Mouse (Mus musculus) monocyte, adult 2 months (primary cell): ENCODE measurements around the gene Map3k14.

Source experiments
- DNase-seq, 2 experiments: peaks; one replicate each; pipeline ENCODE4 v3.0.0; 2022; ENCODE audit warnings: low spot score in 2 of 2, low read depth in 1 of 2

The Map3k14 gene

GRCm38 (mm10) chr11:103177216-103177615, 90.1 kb downstream of the Map3k14 start:
- DNase-seq: no peak

- DNase-seq: no peak
Observed at GRCm38 (mm10) chr11:103176510-103176909, 90.8 kb downstream of the Map3k14 start.

GRCm38 (mm10) chr11:103175688-103176442, 91.4 kb downstream of the Map3k14 start:
- DNase-seq: no peak

GRCm38 (mm10) chr11:103174891-103175391, 92.3 kb downstream of the Map3k14 start:
- peak in 1 of 2 experiments; percentile 82 for DNase-seq

GRCm38 (mm10) chr11:103174411-103174832, 92.8 kb downstream of the Map3k14 start:
- DNase-seq: peak in 1 of 2 experiments; percentile 45

- DNase-seq: no peak
Observed at GRCm38 (mm10) chr11:103173771-103174344, 93.4 kb downstream of the Map3k14 start.

GRCm38 (mm10) chr11:103173041-103173770, 94.1 kb downstream of the Map3k14 start:
- DNase-seq: peak in 1 of 2 experiments; percentile 55

- DNase-seq: no peak
Observed at GRCm38 (mm10) chr11:103172392-103173040, 94.8 kb downstream of the Map3k14 start.

GRCm38 (mm10) chr11:103171703-103172391, 95.4 kb downstream of the Map3k14 start:
- peak in 1 of 2 experiments; percentile 48 for DNase-seq

GRCm38 (mm10) chr11:103171286-103171620, 96.0 kb downstream of the Map3k14 start:
- no peak for DNase-seq

GRCm38 (mm10) chr11:103170494-103171285, 96.6 kb downstream of the Map3k14 start, which contains the start of gene Fmnl1:
Gene Fmnl1, plus strand, starts transcription at chr11:103171107.
- peak in 1 of 2 experiments; percentile 65 for DNase-seq

GRCm38 (mm10) chr11:103170111-103170493, 97.2 kb downstream of the Map3k14 start:
- no peak for DNase-seq
